Mouse (Mus musculus) intestine, embryonic 15.5 days (tissue): Measurements from ENCODE around the gene Dpm3. TPM values are rescaled to one million over a fixed set of nuclear protein-coding genes. Genes with fewer than 3 reads are reported as not detected.

Experiments
- ATAC-seq: fragments of 200-750 bp; cut with Nextera tagmentation; 2 replicates; pipeline ENCODE4 v1.8.0; 2017; ENCODE audit warnings: moderate TSS enrichment, moderate library complexity
- H3K27ac ChIP-seq: fragments of 300-500 bp; sonication (generic); 2 replicates; pipeline ENCODE4 v1.5.1; 2015; ENCODE audit warnings: mild to moderate bottlenecking, inconsistent platforms
- H3K27me3 ChIP-seq: fragments of 300-500 bp; sonication (generic); replicated peaks from 2 replicates; pipeline ENCODE4 v1.6.1; 2015; ENCODE audit warnings: inconsistent platforms
- H3K36me3 ChIP-seq: fragments of 300-500 bp; sonication (generic); 2 replicates; pipeline ENCODE4 v1.6.1; 2015; ENCODE audit warnings: inconsistent platforms
- H3K4me1 ChIP-seq: fragments of 300-500 bp; sonication (generic); replicated peaks from 2 replicates; pipeline ENCODE4 v1.6.1; 2015; ENCODE audit warnings: inconsistent platforms
- H3K4me2 ChIP-seq: fragments of 300-500 bp; sonication (generic); replicated peaks from 2 replicates; pipeline ENCODE4 v1.6.1; 2015; ENCODE audit warnings: mild to moderate bottlenecking, inconsistent platforms
- H3K4me3 ChIP-seq: fragments of 300-500 bp; sonication (generic); replicated peaks from 2 replicates; pipeline ENCODE4 v1.5.1; 2015; ENCODE audit warnings: inconsistent platforms
- H3K9ac ChIP-seq: fragments of 300-500 bp; sonication (generic); 2 replicates; pipeline ENCODE4 v1.6.1; 2015; ENCODE audit warnings: inconsistent platforms
- H3K9me3 ChIP-seq: fragments of 300-500 bp; sonication (generic); 2 replicates; pipeline ENCODE4 v1.6.1; 2016; ENCODE audit warnings: inconsistent platforms
- WGBS: fragments of 180-500 bp; shearing (Covaris S2); methylation state at CpG from one replicate; pipeline ENCODE4 v1.1.7; 2015; 5-methylcytosine and 5-hydroxymethylcytosine counted together
- polyA plus RNA-seq: library from polyadenylated mRNA; unstranded; fragments of >200 nt; fragmentation: Nextera tagmentation; extraction: Ambion mirVana; gene quantifications from 2 replicates; pipeline ENCODE4 v1.2.1, GENCODE M21; 2015

Dpm3 gene
- polyA plus RNA-seq, 1 experiment from 2014 or later = 131 TPM

DNA sequence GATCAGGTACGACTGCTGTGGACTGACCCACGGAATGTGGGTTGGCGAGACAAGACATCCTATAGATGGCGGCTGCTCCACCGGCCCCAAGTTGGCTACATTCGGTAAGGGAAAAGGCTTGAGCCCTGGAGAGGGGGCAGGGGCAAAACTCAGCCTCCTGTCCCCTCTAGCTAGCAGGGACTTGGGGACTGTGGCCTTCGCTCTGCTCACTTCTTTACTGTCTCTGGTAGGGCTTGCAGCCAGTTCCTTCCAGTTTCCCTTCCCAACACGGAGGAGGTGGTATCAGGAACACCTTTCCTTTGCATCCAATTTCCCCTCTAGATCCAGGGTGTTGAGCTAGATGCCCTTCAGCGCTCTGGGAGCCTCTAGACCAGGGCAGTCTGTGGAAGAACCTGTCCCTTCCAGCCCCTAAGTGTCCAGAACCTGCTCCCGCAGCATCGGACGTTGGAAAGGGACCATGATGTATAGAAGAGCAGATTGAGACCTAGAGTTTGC lies 33.8 kb upstream of the Dpm3 start:
- H3K4me2 ChIP-seq = no peak overlapping the region
- WGBS = 63% methylated on average over 12 of the region's 12 CpGs
- H3K27ac ChIP-seq = no peak overlapping the region
- no peak overlapping the region; the same call in 1 of the 2 replicates for H3K9ac ChIP-seq
- H3K36me3 ChIP-seq = no peaks in the 10 kb centered on the region
- H3K4me3 ChIP-seq = no peak overlapping the region
- no peaks in the 10 kb centered on the region for H3K9me3 ChIP-seq
- H3K4me1 ChIP-seq = peaks cover 27% of the 10 kb centered on the region
- no peak for ATAC-seq
- 0 out of 2 replicates have a peak, but pooled peaks cover 4% of the 10 kb centered on the region for H3K27me3 ChIP-seq

DNA sequence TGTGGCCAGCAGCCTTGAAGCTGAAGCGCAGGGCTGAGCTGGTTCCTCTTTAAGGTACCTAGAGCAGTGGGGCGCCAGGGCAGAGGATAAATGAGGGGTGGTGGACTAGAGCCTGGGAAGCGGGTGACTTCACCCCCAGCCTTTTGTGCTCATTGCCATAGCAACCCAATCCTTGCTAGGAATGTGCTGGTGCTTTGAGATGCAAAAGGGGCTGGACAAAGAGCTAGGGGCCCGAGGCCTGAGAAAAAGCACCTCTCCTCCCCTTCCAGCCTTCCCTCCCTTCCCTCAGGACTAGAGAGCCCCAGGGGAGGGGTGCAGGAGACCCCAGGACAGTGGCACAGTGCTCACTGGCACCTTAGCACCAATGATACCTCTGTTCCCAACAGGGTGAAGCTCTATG lies 33.2 kb upstream of the Dpm3 start:
- no peak for ATAC-seq
- H3K4me2 ChIP-seq = no peak overlapping the region
- 45% methylated on average over 4 of the region's 4 CpGs for WGBS
- H3K36me3 ChIP-seq = no peaks in the 10 kb centered on the region
- peaks cover 27% of the 10 kb centered on the region for H3K4me1 ChIP-seq
- H3K4me3 ChIP-seq = no peak overlapping the region
- no peak overlapping the region for H3K27ac ChIP-seq
- no peak overlapping the region; the same call in 1 of the 2 replicates for H3K9ac ChIP-seq
- H3K9me3 ChIP-seq = no peaks in the 10 kb centered on the region
- 0 out of 2 replicates have a peak, but pooled peaks cover 4% of the 10 kb centered on the region for H3K27me3 ChIP-seq

DNA sequence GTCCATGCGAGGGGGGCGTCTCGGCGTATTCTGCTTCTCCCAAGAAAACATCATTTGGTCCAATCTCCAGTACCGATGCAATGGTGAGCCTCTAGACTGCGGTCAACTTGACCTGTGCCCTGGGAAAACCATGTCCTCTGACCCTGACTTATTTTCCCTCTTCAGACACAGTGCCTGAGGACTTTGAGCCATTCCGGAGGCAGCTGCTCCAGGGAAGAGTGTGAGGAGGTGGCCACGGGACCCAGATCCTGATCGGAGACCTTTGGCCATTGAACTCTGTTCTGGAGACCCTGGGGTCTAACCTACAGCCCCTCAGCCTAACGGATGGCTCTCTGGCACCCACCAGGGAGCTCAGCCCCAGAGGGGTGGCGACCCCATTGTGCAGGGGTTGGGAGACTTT lies 32.8 kb upstream of the Dpm3 start:
- Histone ChIP-seq H3K4me3 (peak overlapping the region; percentile 44), H3K9ac (no peak overlapping the region), H3K27ac (no peak overlapping the region), H3K4me2 (peak overlapping the region; percentile 84), H3K27me3 (0 out of 2 replicates have a peak, but pooled peaks cover 4% of the 10 kb centered on the region), H3K9me3 (no peaks in the 10 kb centered on the region), H3K4me1 (peaks cover 27% of the 10 kb centered on the region), H3K36me3 (no peaks in the 10 kb centered on the region)
- WGBS = 38% methylated on average over 11 of the region's 11 CpGs
- ATAC-seq = no peak

DNA sequence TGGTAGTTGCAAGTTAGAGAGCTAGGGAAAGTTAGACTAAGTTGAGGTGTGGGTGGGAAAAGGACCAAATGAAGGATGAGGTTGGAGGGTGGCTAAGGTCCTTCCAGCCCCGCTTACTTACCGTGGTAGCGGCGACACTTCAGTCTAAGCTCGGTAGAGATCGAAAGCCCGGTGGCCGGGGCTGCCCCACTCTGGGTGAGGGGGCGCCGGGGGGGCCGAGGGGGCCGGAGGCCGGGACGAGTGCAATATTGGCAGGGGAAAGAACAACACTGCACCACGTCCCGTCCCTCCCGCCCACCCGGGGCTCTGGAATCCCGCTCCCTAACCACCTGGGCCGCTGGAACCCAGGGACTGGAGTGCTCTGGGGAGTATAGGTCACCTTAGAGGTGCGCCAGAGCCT lies 32.3 kb upstream of the Dpm3 start, which contains the start of gene Mtx1:
Gene Mtx1, minus strand, starts transcription at position 189 of the 400 bp plus-strand sequence.
- no peaks in the 10 kb centered on the region for H3K9me3 ChIP-seq
- H3K27me3 ChIP-seq = 0 out of 2 replicates have a peak, but pooled peaks cover 4% of the 10 kb centered on the region
- H3K27ac ChIP-seq = peak within 1 kb of the TSS; percentile 54; the same call in 1 of the 2 replicates
- no peaks in the 10 kb centered on the region for H3K36me3 ChIP-seq
- peak; percentile 16 for ATAC-seq
- peaks cover 27% of the 10 kb centered on the region for H3K4me1 ChIP-seq
- peak within 1 kb of the TSS; percentile 44 for H3K4me3 ChIP-seq
- peak within 1 kb of the TSS; percentile 28; the same call in 1 of the 2 replicates for H3K9ac ChIP-seq
- 5% methylated on average over 21 of the region's 21 CpGs for WGBS
- peak within 1 kb of the TSS; percentile 84 for H3K4me2 ChIP-seq

DNA sequence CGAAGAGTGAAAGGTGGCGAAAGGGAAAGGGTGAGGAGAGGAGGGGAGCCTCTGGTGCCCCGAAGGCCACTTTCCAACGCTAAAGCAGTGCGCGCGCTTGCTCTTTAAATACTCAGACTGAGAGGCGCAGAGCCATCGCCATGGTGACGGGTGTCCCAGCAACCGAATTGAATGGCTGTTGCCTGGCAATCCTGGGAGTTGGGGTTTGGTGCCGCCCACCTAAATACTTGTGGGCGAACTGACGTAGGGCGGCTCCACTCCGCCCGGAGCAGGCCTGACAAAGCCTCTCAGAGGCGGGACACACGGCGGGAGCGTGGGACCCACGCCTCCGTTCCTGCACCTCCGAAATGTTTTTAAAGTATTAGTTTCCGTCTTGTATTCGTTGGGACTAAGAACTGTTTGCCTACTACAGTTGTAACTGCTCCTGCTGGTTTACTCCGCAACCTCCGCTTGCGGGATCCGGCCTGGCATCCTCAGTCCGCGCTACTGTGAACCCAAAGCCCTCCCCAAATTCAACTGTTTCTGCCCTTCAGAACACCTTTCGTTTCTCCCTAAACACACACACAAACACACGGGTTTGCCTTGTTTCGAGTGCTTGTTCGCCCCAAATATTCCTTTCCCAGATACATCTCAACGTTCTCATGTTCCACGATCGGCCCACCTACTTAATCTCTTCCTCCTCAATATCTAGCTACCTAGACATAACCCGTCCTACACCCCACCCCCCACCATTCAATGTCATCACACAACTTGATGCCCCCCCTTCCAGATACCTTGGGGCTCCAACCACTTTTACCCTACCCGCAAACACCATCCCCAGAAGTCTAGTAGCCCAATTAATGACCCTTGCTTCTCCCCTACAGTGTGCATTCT lies 31.6 kb upstream of the Dpm3 start:
- peak; percentile 73 for ATAC-seq
- 4% methylated on average over 41 of the region's 41 CpGs for WGBS

DNA sequence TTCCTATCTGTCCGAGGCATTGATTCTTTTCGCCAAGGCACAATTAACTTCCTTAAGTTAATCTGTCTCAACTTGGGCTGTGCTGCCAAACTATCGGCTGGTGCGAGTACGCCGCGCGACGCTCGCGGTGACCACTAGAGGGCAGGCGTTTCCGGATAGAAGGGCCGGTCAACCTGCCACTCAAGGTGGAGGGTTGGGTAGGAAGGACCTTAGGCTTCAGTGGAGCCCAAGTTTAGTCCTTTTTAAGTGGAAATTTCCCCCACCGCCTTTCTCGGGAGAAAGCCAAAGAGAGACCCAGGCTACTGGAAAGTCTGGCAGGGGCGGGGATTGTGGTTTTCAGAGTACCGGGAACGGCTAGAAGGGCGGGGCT lies 31.0 kb upstream of the Dpm3 start:
- H3K9me3 ChIP-seq = no peaks in the 10 kb centered on the region
- H3K4me1 ChIP-seq = peaks cover 32% of the 10 kb centered on the region
- 0 out of 2 replicates have a peak, but pooled peaks cover 4% of the 10 kb centered on the region for H3K27me3 ChIP-seq
- H3K4me3 ChIP-seq = peak overlapping the region; percentile 44
- ATAC-seq = peak; percentile 78
- WGBS = under 1% methylated on average over 20 of the region's 20 CpGs
- H3K4me2 ChIP-seq = peak overlapping the region; percentile 84
- H3K9ac ChIP-seq = no peak overlapping the region
- H3K36me3 ChIP-seq = no peaks in the 10 kb centered on the region
- no peak overlapping the region for H3K27ac ChIP-seq

More for the DNA sequence above, 31.6 kb upstream of the Dpm3 start:
- H3K4me2 ChIP-seq = peak overlapping the region; percentile 84
- 0 out of 2 replicates have a peak, but pooled peaks cover 4% of the 10 kb centered on the region for H3K27me3 ChIP-seq
- H3K36me3 ChIP-seq = no peaks in the 10 kb centered on the region
- H3K27ac ChIP-seq = peak overlapping the region; percentile 54; the same call in 1 of the 2 replicates
- H3K4me3 ChIP-seq = peak overlapping the region; percentile 44
- peaks cover 27% of the 10 kb centered on the region for H3K4me1 ChIP-seq
- H3K9me3 ChIP-seq = no peaks in the 10 kb centered on the region
- peak overlapping the region; percentile 28; the same call in 1 of the 2 replicates for H3K9ac ChIP-seq

DNA sequence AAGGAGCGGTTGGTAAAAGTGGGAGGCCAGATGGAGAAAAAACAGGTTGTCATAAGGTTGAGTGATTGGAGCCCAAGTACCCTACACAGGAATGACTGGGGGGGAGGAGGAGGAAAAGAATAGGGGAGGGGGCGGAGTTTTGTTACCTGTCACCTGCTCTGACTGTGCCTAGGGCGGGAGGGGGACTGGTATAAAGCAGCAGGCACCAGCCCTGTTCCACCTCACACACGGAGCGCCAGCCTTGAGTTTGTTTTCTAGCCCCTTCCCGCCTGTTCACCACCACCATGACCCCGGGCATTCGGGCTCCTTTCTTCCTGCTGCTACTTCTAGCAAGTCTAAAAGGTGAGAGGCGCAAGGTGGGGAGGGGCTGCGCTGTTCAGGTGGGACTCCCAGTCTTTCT lies 30.3 kb upstream of the Dpm3 start, which contains the start of gene Muc1:
Gene Muc1, plus strand, starts transcription at position 222 of the 400 bp plus-strand sequence.
- peaks cover 39% of the 10 kb centered on the region for H3K4me1 ChIP-seq
- 30% methylated on average over 10 of the region's 10 CpGs for WGBS
- no peak within 1 kb of the TSS for H3K27ac ChIP-seq
- peak; percentile 22; the same call in 1 of the 2 replicates for ATAC-seq
- H3K4me3 ChIP-seq = peak within 1 kb of the TSS; percentile 44
- no peaks in the 10 kb centered on the region for H3K36me3 ChIP-seq
- H3K27me3 ChIP-seq = 0 out of 2 replicates have a peak, but pooled peaks cover 4% of the 10 kb centered on the region
- no peak within 1 kb of the TSS for H3K9ac ChIP-seq
- peak within 1 kb of the TSS; percentile 84 for H3K4me2 ChIP-seq
- H3K9me3 ChIP-seq = no peaks in the 10 kb centered on the region

DNA sequence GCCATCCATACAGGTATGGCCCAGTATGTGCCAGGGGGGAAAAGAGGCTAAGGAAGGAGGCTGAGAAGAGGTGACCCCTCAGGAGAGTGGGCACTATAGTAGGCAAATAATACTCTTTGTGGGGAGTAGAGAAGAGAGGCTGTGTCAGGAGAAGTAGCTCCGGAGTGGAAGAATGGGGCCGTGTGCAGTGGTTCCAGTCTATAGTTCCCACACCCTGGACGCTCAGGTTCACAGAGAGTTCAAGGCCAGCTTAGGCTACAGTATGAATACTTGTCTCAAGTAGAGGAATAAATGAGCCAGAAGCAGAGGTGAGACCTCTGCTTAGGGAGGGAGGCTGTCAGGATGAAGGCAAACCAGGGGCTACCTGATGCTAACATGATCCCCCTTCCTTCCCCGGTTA lies 29.9 kb upstream of the Dpm3 start:
- WGBS = 46% methylated on average over 4 of the region's 4 CpGs
- Histone ChIP-seq H3K4me1 (peaks cover 40% of the 10 kb centered on the region), H3K4me2 (peak overlapping the region; percentile 84; the same call in 1 of the 2 replicates), H3K4me3 (no peak overlapping the region), H3K27ac (no peak overlapping the region), H3K27me3 (0 out of 2 replicates have a peak, but pooled peaks cover 4% of the 10 kb centered on the region), H3K9me3 (no peaks in the 10 kb centered on the region), H3K9ac (no peak overlapping the region), H3K36me3 (no peaks in the 10 kb centered on the region)
- ATAC-seq = no peak

DNA sequence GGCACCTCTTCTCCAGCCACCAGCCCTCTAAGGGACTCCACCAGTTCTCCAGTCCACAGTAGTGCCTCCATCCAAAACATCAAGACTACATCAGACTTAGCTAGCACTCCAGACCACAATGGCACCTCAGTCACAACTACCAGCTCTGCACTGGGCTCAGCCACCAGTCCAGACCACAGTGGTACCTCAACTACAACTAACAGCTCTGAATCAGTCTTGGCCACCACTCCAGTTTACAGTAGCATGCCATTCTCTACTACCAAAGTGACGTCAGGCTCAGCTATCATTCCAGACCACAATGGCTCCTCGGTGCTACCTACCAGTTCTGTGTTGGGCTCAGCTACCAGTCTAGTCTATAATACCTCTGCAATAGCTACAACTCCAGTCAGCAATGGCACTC lies 28.6 kb upstream of the Dpm3 start:
- H3K36me3 ChIP-seq = no peaks in the 10 kb centered on the region
- no peak for ATAC-seq
- 83% methylated on average over 2 of the region's 2 CpGs for WGBS
- H3K4me2 ChIP-seq = no peak overlapping the region
- H3K9me3 ChIP-seq = no peaks in the 10 kb centered on the region
- 0 out of 2 replicates have a peak, but pooled peaks cover 4% of the 10 kb centered on the region for H3K27me3 ChIP-seq
- H3K9ac ChIP-seq = no peak overlapping the region
- no peak overlapping the region for H3K4me3 ChIP-seq
- no peak overlapping the region for H3K27ac ChIP-seq
- peaks cover 40% of the 10 kb centered on the region for H3K4me1 ChIP-seq

DNA sequence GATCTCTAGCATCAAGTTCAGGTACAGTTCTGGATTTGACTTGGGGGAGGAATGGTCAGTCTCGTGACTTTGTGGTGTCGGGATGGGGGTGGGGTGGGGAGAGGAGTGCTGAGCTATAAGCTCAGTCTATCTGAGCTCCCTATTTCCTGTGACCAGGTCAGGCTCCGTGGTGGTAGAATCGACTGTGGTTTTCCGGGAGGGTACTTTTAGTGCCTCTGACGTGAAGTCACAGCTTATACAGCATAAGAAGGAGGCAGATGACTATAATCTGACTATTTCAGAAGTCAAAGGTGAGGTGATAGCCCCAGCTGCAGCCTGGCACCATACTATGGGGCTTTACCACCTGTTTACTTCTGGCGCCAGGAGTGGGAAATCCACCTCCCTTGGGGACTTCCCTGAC lies 27.8 kb upstream of the Dpm3 start:
- peaks cover 35% of the 10 kb centered on the region for H3K4me1 ChIP-seq
- no peak overlapping the region for H3K4me2 ChIP-seq
- no peak overlapping the region for H3K4me3 ChIP-seq
- H3K9ac ChIP-seq = no peak overlapping the region
- H3K27ac ChIP-seq = no peak overlapping the region
- H3K27me3 ChIP-seq = 0 out of 2 replicates have a peak, but pooled peaks cover 4% of the 10 kb centered on the region
- WGBS = 66% methylated on average over 7 of the region's 7 CpGs
- no peaks in the 10 kb centered on the region for H3K9me3 ChIP-seq
- no peak for ATAC-seq
- H3K36me3 ChIP-seq = no peaks in the 10 kb centered on the region

DNA sequence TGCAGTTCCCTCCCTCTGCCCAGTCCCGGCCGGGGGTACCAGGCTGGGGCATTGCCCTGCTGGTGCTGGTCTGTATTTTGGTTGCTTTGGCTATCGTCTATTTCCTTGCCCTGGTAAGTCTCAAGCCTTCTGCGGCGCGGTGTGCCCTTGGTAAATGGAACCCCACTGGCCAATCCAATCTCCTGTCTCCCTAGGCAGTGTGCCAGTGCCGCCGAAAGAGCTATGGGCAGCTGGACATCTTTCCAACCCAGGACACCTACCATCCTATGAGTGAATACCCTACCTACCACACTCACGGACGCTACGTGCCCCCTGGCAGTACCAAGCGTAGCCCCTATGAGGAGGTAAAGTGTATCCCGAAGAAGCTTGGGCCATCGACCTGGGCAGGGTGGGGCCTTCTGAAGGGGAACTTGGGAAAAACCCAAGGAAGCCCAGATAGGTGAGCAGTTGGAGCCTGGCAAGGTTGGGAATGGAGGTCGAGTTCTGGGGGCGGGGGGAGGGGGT lies 27.3 kb upstream of the Dpm3 start:
- no peaks in the 10 kb centered on the region for H3K9me3 ChIP-seq
- 0 out of 2 replicates have a peak, but pooled peaks cover 4% of the 10 kb centered on the region for H3K27me3 ChIP-seq
- H3K4me1 ChIP-seq = peaks cover 30% of the 10 kb centered on the region
- H3K9ac ChIP-seq = no peak overlapping the region
- H3K4me3 ChIP-seq = no peak overlapping the region
- WGBS = 75% methylated on average over 16 of the region's 16 CpGs
- no peak overlapping the region for H3K27ac ChIP-seq
- no peak for ATAC-seq
- H3K4me2 ChIP-seq = no peak overlapping the region
- H3K36me3 ChIP-seq = no peaks in the 10 kb centered on the region

DNA sequence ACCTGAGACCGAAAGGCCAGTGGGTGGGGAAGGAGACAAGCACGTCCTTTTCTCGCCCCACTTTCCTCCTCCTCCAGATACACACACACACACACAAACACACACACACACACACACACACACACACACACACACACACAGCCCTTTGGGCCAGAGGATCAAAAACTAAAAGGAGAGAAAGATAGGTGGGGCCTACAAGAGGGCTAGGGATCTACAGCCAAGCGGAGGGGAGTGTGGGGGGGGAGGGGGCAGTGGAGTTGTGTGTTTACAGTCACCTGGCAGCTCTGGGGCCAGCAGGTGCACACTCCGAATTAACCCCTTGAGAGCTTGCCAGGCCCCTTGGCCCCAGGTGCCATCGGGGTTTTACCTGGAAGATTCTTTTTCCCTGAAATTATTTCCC lies 26.5 kb upstream of the Dpm3 start:
- no peaks in the 10 kb centered on the region for H3K36me3 ChIP-seq
- no peak overlapping the region for H3K9ac ChIP-seq
- ATAC-seq = no peak
- no peaks in the 10 kb centered on the region for H3K9me3 ChIP-seq
- H3K27me3 ChIP-seq = no peaks in the 10 kb centered on the region
- WGBS = 55% methylated on average over 6 of the region's 6 CpGs
- no peak overlapping the region for H3K4me2 ChIP-seq
- H3K4me3 ChIP-seq = no peak overlapping the region
- H3K27ac ChIP-seq = no peak overlapping the region
- peaks cover 22% of the 10 kb centered on the region for H3K4me1 ChIP-seq
